Mouse (Mus musculus): ENCODE results near the gene Dnajc25. TPM values are rescaled to one million over a fixed set of nuclear protein-coding genes. Genes with fewer than 3 reads are reported as not detected.

Dnajc25 gene
- polyA plus RNA-seq, 1 experiment from 2014 or later = 5.9 TPM

DNA sequence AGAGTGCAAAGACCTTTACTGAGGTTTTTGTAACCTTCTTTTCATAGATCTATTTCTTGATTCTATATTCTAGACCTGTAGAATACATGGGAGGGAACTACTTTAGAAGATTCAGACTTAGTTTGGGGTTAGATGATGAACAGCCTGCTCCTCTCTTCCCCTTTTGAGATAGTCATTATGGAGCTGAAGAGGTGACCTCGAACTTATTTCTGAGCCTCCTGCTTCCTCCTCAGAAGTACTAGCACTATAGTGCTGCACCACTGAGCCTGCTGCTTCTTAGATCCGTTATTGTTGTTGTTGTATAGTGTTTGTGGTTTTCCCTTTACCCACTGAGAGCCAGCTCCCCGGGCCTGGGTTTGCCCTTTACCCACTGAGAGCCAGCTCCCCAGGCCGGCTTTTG, 14.8 kb downstream of the Dnajc25 start:
- Histone ChIP-seq H3K4me1 (replicated peaks) (peaks cover 23% of the 10 kb centered on the region), H3K9me3 (no peaks in the 10 kb centered on the region), H3K27me3 (ENCODE audit: insufficient read depth, poor library complexity, severe bottlenecking) (no peaks in the 10 kb centered on the region), H3K36me3 (0 out of 2 replicates have a peak, but pooled peaks cover 8% of the 10 kb centered on the region), H3K27ac (no peak overlapping the region), H3K4me3 (no peak overlapping the region)
- DNase-seq (ENCODE audit: low spot score) = no peak
- 64% methylated on average over 4 of the region's 4 CpGs for WGBS

DNA sequence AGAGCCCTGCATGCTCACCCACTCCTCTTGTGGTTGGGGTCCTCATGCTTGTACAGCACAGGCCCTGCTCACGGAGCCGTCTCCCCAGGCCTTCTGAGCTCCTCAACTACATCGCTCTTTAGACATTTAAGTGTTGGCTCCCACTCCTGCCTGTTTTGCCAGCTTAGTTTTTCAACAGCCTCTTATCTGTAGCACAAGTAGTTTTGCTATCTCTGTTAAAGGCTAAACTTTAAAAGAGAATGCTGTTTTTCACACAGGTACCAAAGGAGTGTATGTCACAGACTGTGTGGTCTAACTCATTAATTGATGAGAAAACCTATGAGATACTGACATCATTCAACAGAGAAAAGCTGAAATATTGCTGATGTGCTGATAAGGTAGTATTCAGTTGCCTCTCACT, 16.6 kb downstream of the Dnajc25 start:
- Histone ChIP-seq H3K4me1 (replicated peaks) (0 out of 2 replicates have a peak, but pooled peaks cover 6% of the 10 kb centered on the region), H3K9me3 (no peaks in the 10 kb centered on the region), H3K27ac (no peak overlapping the region), H3K4me3 (no peak overlapping the region), H3K27me3 (ENCODE audit: insufficient read depth, poor library complexity, severe bottlenecking) (no peaks in the 10 kb centered on the region), H3K36me3 (peaks cover 13% of the 10 kb centered on the region; the same call in 1 of the 2 replicates)
- WGBS = 93% methylated on average over 3 of the region's 3 CpGs
- DNase-seq (ENCODE audit: low spot score) = no peak

DNA sequence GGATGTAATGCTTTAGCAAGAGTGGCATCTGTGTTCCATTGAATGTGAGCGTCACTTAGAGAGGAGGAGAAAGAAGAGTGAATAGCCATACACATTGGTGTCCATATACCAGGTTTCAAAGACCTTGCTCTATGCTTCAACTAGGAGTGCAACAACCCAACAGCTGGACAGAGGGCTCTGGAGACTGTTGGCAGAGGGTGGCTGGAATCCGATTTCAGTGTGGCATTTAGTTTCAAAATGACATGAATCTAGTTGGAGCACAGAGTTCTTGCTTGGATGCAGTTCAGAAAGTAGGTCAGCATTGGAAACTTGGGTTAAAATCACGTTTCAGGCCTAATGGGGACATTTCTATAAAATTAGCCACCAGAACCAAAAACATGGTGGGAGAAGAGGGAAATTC, 20.3 kb downstream of the Dnajc25 start:
- WGBS = 89% methylated on average over 3 of the region's 3 CpGs
- Histone ChIP-seq H3K27ac (no peak overlapping the region), H3K4me3 (no peak overlapping the region), H3K36me3 (peaks cover 39% of the 10 kb centered on the region), H3K27me3 (ENCODE audit: insufficient read depth, poor library complexity, severe bottlenecking) (no peaks in the 10 kb centered on the region), H3K4me1 (replicated peaks) (no peaks in the 10 kb centered on the region), H3K9me3 (no peaks in the 10 kb centered on the region)
- no peak for DNase-seq (ENCODE audit: low spot score)

DNA sequence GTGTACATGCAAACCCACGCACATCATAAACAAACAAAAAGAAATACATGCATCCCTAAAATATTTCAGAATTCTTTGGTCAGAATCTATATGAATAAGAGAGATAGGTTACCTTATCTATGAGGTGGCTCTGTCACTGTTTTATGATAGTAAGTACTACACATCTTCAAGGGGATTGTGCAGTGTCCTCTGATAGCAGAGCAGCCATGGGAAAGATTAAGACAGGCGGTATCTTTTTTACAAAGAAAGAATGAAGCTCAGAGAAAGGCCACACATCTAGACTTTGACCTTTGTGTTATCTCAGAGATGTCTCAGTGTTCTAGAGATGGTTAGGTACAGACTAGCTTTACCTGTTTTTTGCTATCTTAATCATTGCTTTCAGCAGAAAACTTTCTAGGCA, 22.1 kb downstream of the Dnajc25 start:
- no peak overlapping the region for H3K27ac ChIP-seq
- DNase-seq (ENCODE audit: low spot score) = no peak
- H3K4me1 ChIP-seq (replicated peaks) = no peaks in the 10 kb centered on the region
- no peak overlapping the region for H3K4me3 ChIP-seq
- 88% methylated on average over 2 of the region's 2 CpGs for WGBS
- no peaks in the 10 kb centered on the region for H3K27me3 ChIP-seq (ENCODE audit: insufficient read depth, poor library complexity, severe bottlenecking)
- H3K36me3 ChIP-seq = peaks cover 50% of the 10 kb centered on the region
- H3K9me3 ChIP-seq = no peaks in the 10 kb centered on the region

DNA sequence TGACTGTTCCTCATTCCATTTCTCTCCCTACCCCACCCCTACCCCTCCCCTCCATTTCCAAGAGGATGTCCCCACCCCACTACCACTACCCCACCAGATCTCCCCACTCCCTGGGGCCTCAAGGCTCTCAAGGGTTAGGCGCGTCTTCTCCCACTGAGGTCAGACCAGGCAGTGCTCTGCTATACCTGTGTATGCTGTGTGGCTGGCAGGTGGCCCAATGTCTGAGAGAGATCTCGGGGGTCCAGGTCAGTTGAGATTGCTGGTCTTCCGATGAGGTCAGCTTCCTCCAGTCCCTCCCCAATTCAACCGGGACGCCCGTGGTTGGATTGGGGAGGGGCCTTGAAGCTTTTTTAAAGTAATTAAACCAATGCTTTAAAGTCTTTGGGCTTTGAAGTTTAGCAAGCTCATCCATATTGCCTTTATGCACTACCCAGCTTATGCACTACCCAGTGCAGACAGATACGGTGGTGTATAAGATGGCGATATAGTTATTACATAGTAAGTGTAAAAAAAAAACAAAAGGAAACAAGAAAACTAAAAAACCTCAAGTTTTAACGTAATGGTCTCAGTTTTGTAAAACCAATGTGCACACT, 39.6 kb downstream of the Dnajc25 start:
- Histone ChIP-seq H3K4me1 (replicated peaks) (peaks cover 15% of the 10 kb centered on the region; the same call in 1 of the 2 replicates), H3K27me3 (ENCODE audit: insufficient read depth, poor library complexity, severe bottlenecking) (no peaks in the 10 kb centered on the region), H3K36me3 (peaks cover 5% of the 10 kb centered on the region; the same call in 1 of the 2 replicates), H3K9me3 (peaks cover 10% of the 10 kb centered on the region; the same call in 1 of the 2 replicates), H3K27ac (no peak overlapping the region), H3K4me3 (peak overlapping the region; percentile 84)
- WGBS = 82% methylated on average over 10 of the region's 10 CpGs
- DNase-seq (ENCODE audit: low spot score) = no peak

DNA sequence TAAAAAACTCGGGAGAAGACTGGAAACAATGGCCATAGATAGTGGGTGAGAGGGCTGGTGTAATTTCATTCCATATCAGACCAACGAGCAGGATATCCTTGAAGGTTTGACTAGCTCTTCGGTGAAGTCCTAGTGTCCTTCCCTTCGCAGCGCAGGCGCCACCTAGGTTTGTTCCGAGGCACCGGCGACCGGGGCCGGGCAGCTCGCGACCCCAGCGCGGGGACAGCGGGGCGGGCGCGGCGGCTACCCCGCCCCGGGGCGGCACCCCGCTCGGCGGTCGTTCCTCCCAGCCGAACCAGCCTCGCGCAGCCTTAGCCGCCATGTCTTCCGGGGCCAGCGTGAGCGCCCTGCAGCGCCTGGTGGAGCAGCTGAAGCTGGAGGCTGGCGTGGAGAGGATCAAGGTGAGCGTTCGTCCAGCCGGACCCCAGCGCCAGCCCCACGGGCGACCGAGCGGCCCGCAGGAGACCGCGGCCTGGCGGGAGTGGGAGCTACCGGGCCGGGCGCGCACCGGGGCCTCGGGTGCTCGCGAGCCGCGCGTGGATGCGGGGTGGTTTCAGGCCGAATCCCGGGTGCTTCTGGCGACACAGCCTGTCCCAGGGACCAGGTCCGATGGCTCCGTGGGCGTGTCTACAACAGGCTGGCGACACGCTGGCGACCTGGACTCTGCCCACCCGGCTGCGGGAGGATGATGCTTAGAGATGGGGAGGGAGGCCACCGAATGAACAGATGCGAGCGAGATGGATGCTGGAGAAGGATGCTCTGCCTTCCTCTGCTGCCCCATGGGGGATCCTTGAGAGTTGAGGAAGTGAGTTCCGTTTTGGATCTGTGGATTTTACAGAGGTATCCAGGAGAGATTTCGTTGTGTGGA, 40.3 kb downstream of the Dnajc25 start, which contains the start of gene Gng10:
TSS of gene Gng10 (plus strand) at position 171 of the 868 bp plus-strand sequence.
- Histone ChIP-seq H3K36me3 (peaks cover 10% of the 10 kb centered on the region; the same call in 1 of the 2 replicates), H3K4me1 (replicated peaks) (peaks cover 15% of the 10 kb centered on the region; the same call in 1 of the 2 replicates), H3K4me3 (peak within 1 kb of the TSS; percentile 84), H3K27me3 (ENCODE audit: insufficient read depth, poor library complexity, severe bottlenecking) (no peaks in the 10 kb centered on the region), H3K9me3 (peaks cover 10% of the 10 kb centered on the region; the same call in 1 of the 2 replicates), H3K27ac (peak within 1 kb of the TSS; percentile 93)
- WGBS = 5% methylated on average over 76 of the region's 76 CpGs
- peak; percentile 68 for DNase-seq (ENCODE audit: low spot score)

DNA sequence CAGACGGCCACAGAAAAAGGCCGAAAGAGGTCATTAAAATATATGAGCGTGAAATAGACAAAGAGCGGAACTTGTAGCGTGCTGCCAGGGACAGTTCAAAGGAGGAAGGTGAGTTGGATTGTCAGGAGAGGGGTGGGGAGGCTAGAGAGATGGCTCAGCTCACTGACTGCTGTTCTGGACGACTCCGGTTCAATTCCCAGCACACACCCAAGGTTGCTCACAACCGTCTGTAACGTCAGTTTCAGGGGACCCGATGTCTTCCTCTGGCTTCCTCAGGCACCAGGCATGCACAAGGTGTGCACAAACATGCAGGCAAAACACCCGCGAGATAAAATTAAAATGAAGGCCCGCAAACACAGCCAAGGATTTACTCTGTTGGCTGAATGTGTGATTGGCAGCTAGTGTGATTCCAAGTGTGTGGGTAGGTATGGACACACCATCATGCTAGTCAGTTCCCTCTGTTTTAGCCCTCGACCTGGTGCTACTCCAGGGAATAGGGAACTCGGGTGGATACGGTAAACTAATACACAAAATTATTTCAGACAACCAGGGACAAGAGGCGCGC, 41.0 kb downstream of the Dnajc25 start:
- peaks cover 10% of the 10 kb centered on the region; the same call in 1 of the 2 replicates for H3K9me3 ChIP-seq
- H3K27me3 ChIP-seq (ENCODE audit: insufficient read depth, poor library complexity, severe bottlenecking) = no peaks in the 10 kb centered on the region
- peaks cover 15% of the 10 kb centered on the region; the same call in 1 of the 2 replicates for H3K4me1 ChIP-seq (replicated peaks)
- DNase-seq (ENCODE audit: low spot score) = no peak
- peak overlapping the region; percentile 84 for H3K4me3 ChIP-seq
- peak overlapping the region; percentile 93 for H3K27ac ChIP-seq
- peaks cover 16% of the 10 kb centered on the region; the same call in 1 of the 2 replicates for H3K36me3 ChIP-seq
- WGBS = 64% methylated on average over 18 of the region's 18 CpGs

DNA sequence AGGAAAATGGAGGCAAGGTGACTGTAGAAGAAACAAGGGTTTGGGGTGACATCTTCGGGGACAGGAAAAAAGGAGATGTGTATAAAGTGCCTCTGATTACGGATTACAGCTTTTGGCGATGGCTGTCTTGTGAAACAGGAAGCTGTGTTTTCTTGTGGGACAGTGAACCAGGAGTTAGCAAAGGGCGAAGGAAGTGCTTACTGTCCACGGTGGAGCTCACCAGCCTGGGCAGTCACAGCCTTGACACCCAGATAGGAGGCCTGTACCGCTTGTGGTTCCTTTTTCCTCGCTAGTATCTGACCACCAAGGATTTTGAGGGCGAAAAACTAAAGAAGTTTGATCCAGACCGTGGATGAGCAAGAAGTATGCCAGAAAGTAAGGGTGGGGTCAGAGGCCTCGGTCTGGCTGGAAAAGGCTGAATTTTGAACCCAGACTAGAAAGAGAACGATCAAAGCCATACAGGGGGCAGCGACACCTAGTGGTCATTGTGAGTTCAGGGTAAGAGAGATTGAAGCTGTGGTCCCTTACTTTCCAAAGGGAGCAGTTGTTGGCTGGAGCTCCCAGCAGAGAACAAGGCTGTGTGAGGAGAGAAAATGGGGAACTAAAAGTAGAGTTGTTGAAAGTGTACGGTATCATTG, 41.7 kb downstream of the Dnajc25 start:
- Histone ChIP-seq H3K9me3 (peaks cover 10% of the 10 kb centered on the region; the same call in 1 of the 2 replicates), H3K27me3 (ENCODE audit: insufficient read depth, poor library complexity, severe bottlenecking) (no peaks in the 10 kb centered on the region), H3K4me3 (no peak overlapping the region), H3K36me3 (peaks cover 16% of the 10 kb centered on the region; the same call in 1 of the 2 replicates), H3K4me1 (replicated peaks) (peaks cover 15% of the 10 kb centered on the region; the same call in 1 of the 2 replicates), H3K27ac (no peak overlapping the region)
- peak; percentile 80 for DNase-seq (ENCODE audit: low spot score)
- WGBS = 50% methylated on average over 13 of the region's 13 CpGs

DNA sequence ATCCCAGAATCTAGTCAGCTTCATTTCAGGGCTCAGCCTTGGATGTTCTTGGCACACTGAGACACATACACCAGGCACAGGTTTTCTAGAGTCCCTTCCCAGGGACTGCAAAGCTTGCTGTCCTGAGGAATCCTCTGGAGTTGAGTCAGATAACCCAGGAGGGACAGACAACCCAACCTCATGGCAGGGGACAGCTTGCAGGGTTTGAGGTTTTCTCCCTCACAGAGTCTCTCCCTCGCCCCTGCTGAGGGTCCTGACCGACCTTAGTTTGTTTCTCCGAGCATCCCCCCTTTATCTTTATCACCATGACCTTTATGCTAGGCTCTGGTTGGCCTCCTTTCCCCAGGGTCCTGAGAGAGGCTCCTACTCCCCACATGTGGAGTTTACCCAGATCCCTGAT, 42.7 kb downstream of the Dnajc25 start:
- no peak overlapping the region for H3K27ac ChIP-seq
- H3K27me3 ChIP-seq (ENCODE audit: insufficient read depth, poor library complexity, severe bottlenecking) = no peaks in the 10 kb centered on the region
- H3K36me3 ChIP-seq = peaks cover 16% of the 10 kb centered on the region; the same call in 1 of the 2 replicates
- no peak overlapping the region for H3K4me3 ChIP-seq
- H3K9me3 ChIP-seq = peaks cover 10% of the 10 kb centered on the region; the same call in 1 of the 2 replicates
- H3K4me1 ChIP-seq (replicated peaks) = peaks cover 15% of the 10 kb centered on the region; the same call in 1 of the 2 replicates
- 70% methylated on average over 3 of the region's 3 CpGs for WGBS
- DNase-seq (ENCODE audit: low spot score) = no peak

DNA sequence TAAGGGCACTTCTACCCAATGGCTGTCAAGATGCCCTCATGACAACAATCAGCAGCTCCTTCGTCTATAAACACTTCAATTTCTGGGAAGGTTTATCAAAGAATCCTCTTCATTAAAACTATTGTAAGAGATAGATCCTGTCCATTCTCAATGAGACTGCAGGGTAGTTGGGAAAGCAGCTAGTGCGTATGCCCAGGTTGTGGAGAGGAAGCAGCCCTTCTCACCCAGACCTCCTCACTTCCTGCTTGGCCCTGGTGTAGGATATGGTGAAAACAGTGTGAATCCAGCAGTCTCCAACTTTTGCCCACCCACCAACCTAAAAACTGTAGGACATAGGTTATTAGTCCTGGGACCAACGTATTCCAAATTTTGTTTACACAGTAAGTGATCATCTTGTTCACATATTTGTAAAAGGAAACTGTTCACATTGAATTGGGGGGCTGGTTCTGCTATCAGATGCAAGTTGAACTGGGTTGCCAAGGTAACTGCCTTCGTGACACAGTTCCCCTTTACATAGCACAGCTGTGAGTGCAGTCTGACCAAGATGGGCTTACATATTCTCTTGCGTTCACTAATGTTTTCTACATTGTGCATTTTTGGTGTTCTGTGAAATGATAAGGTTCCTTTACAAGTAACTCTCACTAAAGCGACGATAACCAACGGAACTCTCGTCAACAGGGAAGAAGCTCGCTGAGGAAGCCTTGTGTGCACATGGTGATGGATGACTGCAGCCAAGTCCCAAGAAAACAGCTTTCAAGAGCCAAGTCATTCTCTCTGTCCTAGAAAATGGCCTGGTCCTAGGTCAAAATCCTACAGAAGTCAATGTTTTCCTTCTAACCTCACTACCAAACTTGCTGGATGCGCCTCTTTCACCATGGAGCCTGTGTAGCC, 45.8 kb downstream of the Dnajc25 start:
- Histone ChIP-seq H3K27ac (no peak overlapping the region), H3K27me3 (ENCODE audit: insufficient read depth, poor library complexity, severe bottlenecking) (no peaks in the 10 kb centered on the region), H3K4me3 (no peak overlapping the region), H3K36me3 (peaks cover 16% of the 10 kb centered on the region; the same call in 1 of the 2 replicates), H3K4me1 (replicated peaks) (peaks cover 6% of the 10 kb centered on the region; the same call in 1 of the 2 replicates), H3K9me3 (no peaks in the 10 kb centered on the region)
- 90% methylated on average over 11 of the region's 11 CpGs for WGBS
- no peak for DNase-seq (ENCODE audit: low spot score)

DNA sequence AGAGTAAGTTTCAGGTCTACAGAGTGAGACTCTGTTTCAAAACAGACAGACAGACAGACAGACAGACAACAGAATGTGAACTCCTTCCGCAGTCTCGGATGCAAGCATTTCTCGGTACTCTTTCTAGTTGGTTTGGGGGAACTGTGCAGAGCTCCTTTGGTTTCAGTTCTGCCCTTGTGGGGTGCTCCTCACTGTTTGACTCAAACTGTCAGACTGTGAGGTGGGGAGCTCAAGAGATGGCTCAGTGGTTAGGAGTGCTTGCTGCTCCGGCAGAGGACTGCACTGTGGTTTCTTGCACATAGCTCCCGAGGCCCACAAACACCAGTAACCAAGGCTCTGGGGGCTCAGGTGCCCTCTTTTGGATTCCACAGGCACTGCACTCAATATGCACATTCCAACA, 48.2 kb downstream of the Dnajc25 start:
- Histone ChIP-seq H3K4me3 (no peak overlapping the region), H3K36me3 (peaks cover 16% of the 10 kb centered on the region; the same call in 1 of the 2 replicates), H3K27me3 (ENCODE audit: insufficient read depth, poor library complexity, severe bottlenecking) (no peaks in the 10 kb centered on the region), H3K27ac (no peak overlapping the region), H3K4me1 (replicated peaks) (peaks cover 6% of the 10 kb centered on the region), H3K9me3 (no peaks in the 10 kb centered on the region)
- DNase-seq (ENCODE audit: low spot score) = no peak
- 93% methylated on average over 5 of the region's 5 CpGs for WGBS
